Mouse (Mus musculus) 416B (cell line): ENCODE data around the gene Mettl22.

Experiments used
- DNase-seq: peaks from one replicate; pipeline ENCODE4 v3.0.0; 2011; ENCODE audit warnings: low read depth

Mettl22 gene

GRCm38 (mm10) chr16:8470603-8471481 lies at the start of gene Mettl22:
TSS of gene Mettl22 (plus strand) at chr16:8470788.
- peak; percentile 93 for DNase-seq

- no peak for DNase-seq
Measured at GRCm38 (mm10) chr16:8420842-8421241, 49.7 kb upstream of the Mettl22 start.

- no peak for DNase-seq
Measured at GRCm38 (mm10) chr16:8423626-8424114, 46.9 kb upstream of the Mettl22 start.

GRCm38 (mm10) chr16:8424161-8424970 lies 46.2 kb upstream of the Mettl22 start:
- DNase-seq = no peak

GRCm38 (mm10) chr16:8424971-8425330 lies 45.6 kb upstream of the Mettl22 start, which contains the start of gene Tmem114:
TSS of gene Tmem114 (minus strand) at chr16:8425136.
- DNase-seq = no peak

GRCm38 (mm10) chr16:8425736-8426135 lies 44.9 kb upstream of the Mettl22 start:
- no peak for DNase-seq

- DNase-seq = no peak
Measured at GRCm38 (mm10) chr16:8429531-8429930, 41.1 kb upstream of the Mettl22 start.

GRCm38 (mm10) chr16:8432616-8433015 lies 38.0 kb upstream of the Mettl22 start:
- DNase-seq = no peak

GRCm38 (mm10) chr16:8444911-8445310 lies 25.7 kb upstream of the Mettl22 start:
- DNase-seq = no peak

GRCm38 (mm10) chr16:8446256-8446655 lies 24.3 kb upstream of the Mettl22 start:
- no peak for DNase-seq

- no peak for DNase-seq
Measured at GRCm38 (mm10) chr16:8453301-8453700, 17.3 kb upstream of the Mettl22 start.

GRCm38 (mm10) chr16:8455221-8455620 lies 15.4 kb upstream of the Mettl22 start:
- peak; percentile 84 for DNase-seq

- DNase-seq = no peak
Measured at GRCm38 (mm10) chr16:8458391-8458790, 12.2 kb upstream of the Mettl22 start.

GRCm38 (mm10) chr16:8459098-8459497 lies 11.5 kb upstream of the Mettl22 start:
- peak; percentile 70 for DNase-seq

- no peak for DNase-seq
Measured at GRCm38 (mm10) chr16:8470132-8470531, 456 bp upstream of the Mettl22 start.

GRCm38 (mm10) chr16:8487396-8488005 lies 16.9 kb downstream of the Mettl22 start:
- DNase-seq = no peak

- DNase-seq = no peak
Measured at GRCm38 (mm10) chr16:8489340-8489739, 18.8 kb downstream of the Mettl22 start.

GRCm38 (mm10) chr16:8491743-8492490 lies 21.3 kb downstream of the Mettl22 start:
- DNase-seq = no peak

- peak; percentile 73 for DNase-seq
Measured at GRCm38 (mm10) chr16:8494268-8494667, 23.7 kb downstream of the Mettl22 start.

GRCm38 (mm10) chr16:8496967-8497366 lies 26.4 kb downstream of the Mettl22 start:
- DNase-seq = no peak

- peak; percentile 24 for DNase-seq
Measured at GRCm38 (mm10) chr16:8504271-8504670, 33.7 kb downstream of the Mettl22 start.

- no peak for DNase-seq
Measured at GRCm38 (mm10) chr16:8509894-8510293, 39.3 kb downstream of the Mettl22 start.
